Mouse (Mus musculus) liver, adult 2 months (tissue): Measurements from ENCODE around the gene Ranbp3l.

ENCODE experiments used
- CTCF ChIP-seq: fragments of 200-500 bp; IDR thresholded peaks from 2 replicates; pipeline ENCODE4 v1.5.1; 2011; ENCODE audit warnings: low read depth, low read length, control low read depth
- POLR2A ChIP-seq: fragments of 200-500 bp; IDR thresholded peaks from 2 replicates; pipeline ENCODE4 v1.6.1; 2011; ENCODE audit warnings: low read length, control low read depth; ENCODE audit not compliant: insufficient read depth; ENCODE audit errors: extremely low read depth

DNA sequence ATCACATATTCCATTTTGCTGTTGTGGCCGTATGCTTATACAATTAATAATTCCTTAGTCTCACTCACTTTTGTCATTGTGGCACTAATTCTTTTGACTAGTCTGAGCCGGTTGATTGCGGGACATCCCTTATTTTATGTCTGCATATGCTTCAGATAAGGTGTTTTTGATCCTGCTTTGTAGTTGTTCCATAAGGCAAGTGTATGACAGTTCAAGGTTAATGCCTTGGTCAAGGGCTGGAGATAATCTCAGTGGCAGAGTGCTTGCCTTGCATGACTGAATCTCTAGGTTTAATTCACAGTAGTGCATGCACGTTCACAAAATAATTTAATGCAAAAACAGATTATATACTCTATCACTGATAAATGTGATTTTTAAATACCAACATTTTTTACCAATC lies 129.1 kb downstream of the Ranbp3l start:
- no peak for TF ChIP-seq CTCF
- no peak for TF ChIP-seq POLR2A
